Mouse (Mus musculus) small intestine, adult 2 months (tissue): ENCODE results near the gene Gm20388.

ENCODE experiments used
- CTCF ChIP-seq: fragments of 200-500 bp; IDR thresholded peaks from 2 replicates; pipeline ENCODE4 v1.5.1; 2012; ENCODE audit warnings: low read depth, mild to moderate bottlenecking, control low read depth, inconsistent platforms, low read length, moderate library complexity, mixed read lengths; ENCODE audit not compliant: insufficient replicate concordance, insufficient read length; ENCODE audit errors: extremely low read depth
- POLR2A ChIP-seq: fragments of 200-500 bp; IDR thresholded peaks from 2 replicates; pipeline ENCODE4 v1.6.1; 2012; ENCODE audit warnings: low read depth, mild to moderate bottlenecking, control low read depth, inconsistent platforms, low read length, moderate library complexity

- no peak for TF ChIP-seq POLR2A
- TF ChIP-seq CTCF, result peak; percentile 2; the same call in 1 of the 2 replicates
These were observed 3949.1 kb downstream of the Gm20388 start, which contains the start of gene Ccsap for GRCm38 (mm10) chr8:123859648-123860259.
